In the genomic region with DNA sequence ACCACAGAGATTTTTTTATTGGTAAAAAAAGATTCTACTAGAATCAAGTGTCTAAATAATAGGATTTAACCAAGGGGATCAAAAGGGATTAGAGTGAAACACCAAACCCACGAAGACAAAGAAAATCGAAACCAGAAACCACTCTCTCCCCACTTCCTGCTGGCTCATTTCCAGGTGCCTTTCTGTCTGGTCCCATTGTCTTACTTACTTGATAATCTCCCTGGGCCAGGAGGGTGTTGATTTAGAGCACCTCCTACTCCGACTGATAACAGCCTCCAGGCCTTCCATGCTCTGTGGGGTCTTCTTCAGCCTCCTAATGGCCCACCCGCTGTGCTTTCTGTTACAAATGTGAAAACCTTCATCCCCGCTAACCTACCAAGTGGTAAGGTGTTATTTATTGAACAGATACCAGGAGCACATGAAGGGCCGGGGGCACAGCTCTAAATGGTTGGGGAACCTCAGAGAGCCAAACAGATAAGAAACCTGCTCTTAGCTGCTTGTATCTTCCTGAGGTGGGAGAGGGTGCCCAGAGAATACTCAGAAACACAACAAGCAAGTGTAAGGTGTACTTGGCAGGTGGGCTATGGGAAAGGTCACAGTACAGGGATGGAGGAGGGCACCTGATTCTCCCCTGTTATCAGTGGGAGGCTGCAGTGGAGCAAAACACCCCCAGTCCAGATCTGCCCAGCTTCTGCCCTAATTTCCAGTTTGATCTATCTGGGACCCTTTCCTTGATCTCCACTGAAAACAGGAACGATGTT, we compare ENCODE assay signal across 8 mouse cellular contexts.
DNase-seq lines count a peak whose midpoint lies in the region; ATAC-seq and TF ChIP-seq lines count a peak whose summit lies in the region.
"Had no signal": no experiment of that assay in that cellular context is flagged by ENCODE, and none has a peak within 500 bp of the region (broad histone marks: within the 10 kb centered on the region; RNA-seq: fewer than 3 reads in every experiment).

No protein-coding gene starts in this region.

- H3K4me1 ChIP-seq in spleen, adult 2 months (ENCODE audit: control insufficient read depth, insufficient read depth, insufficient read length): peaks cover 13% of the 10 kb centered on the region; the same call in 1 of the 2 replicates
- peaks cover 4% of the 10 kb centered on the region; the same call in 1 of the 2 replicates for H3K4me1 ChIP-seq in embryonic facial prominence, embryonic 15.5 days

- TF ChIP-seq POLR2A in spleen, adult 2 months (IDR thresholded peaks at IDR 0.05; ENCODE audit: low read depth, low read length): no peak

- no peak for TF ChIP-seq CTCF in spleen, adult 2 months (IDR thresholded peaks at IDR 0.05; ENCODE audit: extremely low read depth, insufficient read depth, insufficient read length, insufficient replicate concordance)

- no peaks in the 10 kb centered on the region for H3K9me3 ChIP-seq in embryonic facial prominence, embryonic 15.5 days (replicated peaks)

- H3K9ac ChIP-seq in embryonic facial prominence, embryonic 15.5 days: no peak overlapping the region

- peak; percentile 50 to 51 for DNase-seq in spleen, adult 2 months (ENCODE audit: low read depth in 1 of 2, low spot score in 2 of 2)
- DNase-seq in spleen, adult 12 weeks (ENCODE audit: low spot score): no peak
- DNase-seq in kidney, postnatal 25 days: peak; percentile 71 to 72
- DNase-seq in left cerebral cortex, adult 11 months (ENCODE audit: low spot score): no peak
- DNase-seq in left cerebral cortex, postnatal 4 days: no peak
- no peak for DNase-seq in frontal cortex, postnatal 10 days (ENCODE audit: low spot score in 2 of 2)

- H3K4me3 ChIP-seq in spleen, adult 2 months (ENCODE audit: extremely low read depth, insufficient read depth, insufficient read length): no peak overlapping the region
- H3K4me3 ChIP-seq in embryonic facial prominence, embryonic 15.5 days (replicated peaks): no peak overlapping the region

- intact Hi-C loops in left cerebral cortex, postnatal 4 days (cut with DNase I): no loop called here

- 35% methylated on average over 7 of the region's 7 CpGs for WGBS in spleen, adult 2 months
- WGBS in embryonic facial prominence, embryonic 15.5 days: 31% methylated on average over 7 of the region's 7 CpGs

- no peaks in the 10 kb centered on the region for H3K36me3 ChIP-seq in spleen, adult 2 months (ENCODE audit: control insufficient read depth, insufficient read depth, low read length)
- H3K36me3 ChIP-seq in embryonic facial prominence, embryonic 15.5 days: no peaks in the 10 kb centered on the region

- no peak for ATAC-seq in embryonic facial prominence, embryonic 15.5 days (ENCODE audit: insufficient number of reproducible peaks, low FRiP score, low TSS enrichment, low read depth)

- H3K4me2 ChIP-seq in embryonic facial prominence, embryonic 15.5 days (replicated peaks): no peak overlapping the region
- H3K4me2 ChIP-seq: liver, embryonic 11.5 days had no signal

- H3K27ac ChIP-seq in spleen, adult 2 months (ENCODE audit: insufficient read depth, low read length): no peak overlapping the region
- H3K27ac ChIP-seq in embryonic facial prominence, embryonic 15.5 days (replicated peaks): peak overlapping the region; percentile 8; the same call in 1 of the 2 replicates

- no peaks in the 10 kb centered on the region for H3K27me3 ChIP-seq in spleen, adult 2 months (ENCODE audit: control insufficient read depth, insufficient read depth, low read length)
- H3K27me3 ChIP-seq in embryonic facial prominence, embryonic 15.5 days: no peaks in the 10 kb centered on the region

Comparison
In these comparisons a context has a peak if more than half of its experiments do, and no peak if none do; other contexts are left out.
1. DNase-seq: peak in spleen, adult 2 months (2 of 2) and kidney, postnatal 25 days (2 of 2); none in spleen, adult 12 weeks (single experiment), left cerebral cortex, adult 11 months (single experiment), left cerebral cortex, postnatal 4 days (single experiment) and frontal cortex, postnatal 10 days (0 of 2).